Mouse (Mus musculus) effector memory CD4-positive, alpha-beta T cell, adult 5 months (primary cell): ENCODE measurements around the gene Wars2. TPM values are rescaled to one million over a fixed set of nuclear protein-coding genes. Genes with fewer than 3 reads are reported as not detected.

Experiments
- polyA plus RNA-seq: library from polyadenylated mRNA; unstranded; fragments of 100-300 nt; shearing (Covaris generic); gene quantifications from one replicate; pipeline ENCODE4 v1.2.1, GENCODE M21; 2017

Gene Wars2
- 7.1 TPM for polyA plus RNA-seq

DNA sequence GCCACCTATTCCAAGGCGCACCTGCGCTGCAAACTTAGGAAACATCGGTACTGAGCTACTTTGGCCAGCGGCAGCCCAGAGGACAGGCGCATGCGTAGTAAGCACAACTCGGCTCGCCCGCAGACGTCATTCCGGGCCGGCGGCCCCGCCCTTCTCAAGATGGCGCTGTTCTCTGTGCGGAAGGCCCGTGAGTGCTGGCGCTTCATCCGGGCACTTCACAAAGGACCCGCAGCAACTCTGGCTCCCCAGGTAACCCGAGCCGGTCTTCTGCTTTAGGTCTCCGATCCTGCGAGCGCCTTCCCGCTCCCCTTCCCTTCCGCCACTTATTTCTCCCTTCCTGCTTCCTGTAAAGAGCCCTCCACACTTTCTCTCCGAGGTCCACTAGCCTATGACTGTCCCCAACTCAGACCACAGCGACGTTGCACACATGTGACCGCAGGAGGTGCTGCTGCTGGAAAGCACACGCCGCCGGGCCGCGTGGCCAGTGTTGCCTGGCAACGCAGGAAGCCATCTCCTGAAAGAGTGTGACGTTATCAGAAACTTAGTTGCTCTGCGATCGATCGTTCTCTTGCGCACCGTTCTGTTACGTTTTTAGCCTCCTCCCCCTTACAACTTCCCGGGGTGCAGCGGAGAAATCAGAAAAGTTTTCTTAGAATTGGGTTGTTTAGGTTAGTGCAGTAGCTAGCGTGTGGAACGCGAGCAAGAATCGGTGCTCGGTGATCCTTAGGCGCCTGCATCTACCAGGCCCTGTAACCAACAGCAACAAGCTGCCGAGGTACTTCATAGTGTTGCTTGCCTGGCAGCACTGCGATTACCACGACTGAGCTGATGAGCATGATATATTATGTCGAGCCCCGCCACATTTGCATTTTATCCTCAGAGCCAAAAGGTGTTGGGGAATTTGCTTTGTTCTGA lies at the start of gene Wars2:
Gene Wars2, plus strand, starts transcription at position 129 of the 915 bp plus-strand sequence.

DNA sequence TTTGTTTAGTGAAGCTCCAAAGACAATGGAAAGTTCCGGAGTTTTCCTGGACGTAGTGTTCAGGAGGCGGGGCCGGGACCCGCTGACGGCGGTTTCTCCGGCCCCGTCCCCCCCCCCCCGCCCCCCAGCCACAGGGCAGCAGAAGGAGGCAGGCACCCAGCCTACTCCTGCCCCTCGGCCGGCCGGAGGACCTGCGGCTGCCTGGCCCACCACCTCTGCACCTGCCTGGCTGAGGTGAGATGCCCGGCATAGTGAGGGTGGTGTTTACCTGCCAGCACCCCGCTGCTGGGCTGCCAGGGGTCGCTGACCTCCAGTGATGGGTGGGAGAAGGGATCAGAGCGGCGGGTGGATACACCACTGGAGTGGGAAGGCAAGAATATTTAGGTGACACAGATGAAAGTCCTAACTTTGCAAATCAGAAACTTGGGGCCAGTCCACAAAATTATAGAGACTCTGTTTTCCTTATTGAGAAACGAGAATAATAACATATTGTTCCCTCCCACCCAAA lies 99.4 kb downstream of the Wars2 start, which contains the start of gene Tbx15:
Gene Tbx15, plus strand, starts transcription at position 169 of the 508 bp plus-strand sequence.

Other genes with a start within 250 kb of the Wars2 start
- gene Hao2, start 247.8 kb upstream of the Wars2 start, polyA plus RNA-seq = not detected
- not detected for gene Tbx15, start 99.3 kb downstream of the Wars2 start, polyA plus RNA-seq